Mouse (Mus musculus): ENCODE measurements around the gene Git2.

DNA sequence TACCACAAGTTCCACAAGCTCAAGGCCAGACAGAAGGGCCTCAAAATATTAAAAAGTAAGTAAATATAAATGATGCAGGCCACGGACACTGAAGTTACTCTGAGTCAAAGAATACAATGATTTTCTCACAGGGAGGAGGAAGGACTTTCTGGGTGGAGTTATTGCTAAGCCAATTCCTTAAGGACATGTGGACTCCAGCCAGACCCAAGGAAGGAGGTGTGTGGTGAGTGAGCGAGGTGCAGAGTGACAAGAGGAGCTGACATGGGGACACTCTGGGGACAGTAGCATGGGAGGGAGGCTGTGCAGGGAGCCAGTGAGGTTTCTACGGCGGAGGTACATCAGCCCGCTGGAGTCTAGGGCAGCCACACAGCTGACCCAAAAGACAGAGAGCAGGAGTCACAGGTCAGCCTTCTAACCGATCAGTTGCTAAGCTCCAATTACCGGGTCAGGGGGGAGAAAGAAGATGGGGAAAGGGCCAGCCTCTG lies 88.5 kb downstream of the Git2 start:
- TF ChIP-seq POLR2A (IDR thresholded peaks at IDR 0.05; ENCODE audit: insufficient read depth, low read length): no peak
- no peak for TF ChIP-seq CTCF (IDR thresholded peaks at IDR 0.05; ENCODE audit: low read depth, low read length)
- TF ChIP-seq EP300 (IDR thresholded peaks at IDR 0.05; ENCODE audit: insufficient read depth, low read depth, low read length): no peak

Measured in ES-Bruce4 (cell line).